Mouse (Mus musculus): ENCODE results near the gene Xrcc5. TPM values are rescaled to one million over a fixed set of nuclear protein-coding genes. Genes with fewer than 3 reads are reported as not detected.

The Xrcc5 gene
- total and polyA plus RNA-seq, 3 experiments: 32.7 to 47.2 TPM; not detected in 1

GRCm38 (mm10) chr1:72439146-72439545, 131.9 kb downstream of the Xrcc5 start:
- H3K36me3 ChIP-seq (ENCODE audit: control insufficient read depth in 1 of 2, insufficient read depth in 2 of 2, low read length in 2 of 2): no peaks in the 10 kb centered on the region
- no peaks in the 10 kb centered on the region for H3K4me1 ChIP-seq (ENCODE audit: control insufficient read depth in 1 of 2, insufficient read depth in 2 of 2, low read length in 2 of 2)
- H3K9me3 ChIP-seq (replicated peaks; ENCODE audit: insufficient read depth, low read length): no peaks in the 10 kb centered on the region
- no peak for DNase-seq (ENCODE audit: low read depth, low spot score)
- no peak overlapping the region for H3K4me3 ChIP-seq (ENCODE audit: control insufficient read depth in 1 of 2, insufficient read depth in 1 of 2, low read depth in 2 of 2, low read length in 2 of 2)
- no peak overlapping the region for H3K9ac ChIP-seq (ENCODE audit: control insufficient read depth, low read depth, low read length, poor library complexity, severe bottlenecking)
- H3K27me3 ChIP-seq (ENCODE audit: control insufficient read depth in 1 of 2, insufficient read depth in 2 of 2, low read length in 2 of 2): no peaks in the 10 kb centered on the region
- H3K27ac ChIP-seq (ENCODE audit: control insufficient read depth, low read depth, low read length): no peak overlapping the region
- no peak for TF ChIP-seq KAT2A (conservative IDR thresholded peaks at IDR 0.05; ENCODE audit: low read depth, low read length)
- no peak for TF ChIP-seq ETS1 (IDR thresholded peaks at IDR 0.05; ENCODE audit: low read depth, low read length)
- TF ChIP-seq TBP (IDR thresholded peaks at IDR 0.05; ENCODE audit: low read depth, low read length): no peak
- TF ChIP-seq POLR2AphosphoS5 (IDR thresholded peaks at IDR 0.05; ENCODE audit: borderline replicate concordance, low read depth, low read length): no peak
- TF ChIP-seq POLR2A (IDR thresholded peaks at IDR 0.05; ENCODE audit: control insufficient read depth in 1 of 2, insufficient read depth in 1 of 2, low read depth in 1 of 2, low read length in 2 of 2, poor library complexity in 1 of 2): no peak
- no peak for TF ChIP-seq MAZ (IDR thresholded peaks at IDR 0.05; ENCODE audit: low read depth, low read length)
- no peak for TF ChIP-seq RCOR1 (IDR thresholded peaks at IDR 0.05; ENCODE audit: low read depth, low read length)
- TF ChIP-seq TCF12 (IDR thresholded peaks at IDR 0.05; ENCODE audit: low read depth, low read length): no peak
- no peak for TF ChIP-seq SMC3 (IDR thresholded peaks at IDR 0.05; ENCODE audit: low read depth, low read length)
- no peak for TF ChIP-seq JUND (IDR thresholded peaks at IDR 0.05; ENCODE audit: low read depth, low read length)
- no peak for TF ChIP-seq ZNF384 (IDR thresholded peaks at IDR 0.05; ENCODE audit: low read depth, low read length)
- TF ChIP-seq TAL1 (IDR thresholded peaks at IDR 0.05; ENCODE audit: low read length): no peak
- TF ChIP-seq USF2 (IDR thresholded peaks at IDR 0.05; ENCODE audit: borderline replicate concordance in 1 of 2, insufficient read depth in 1 of 2, low read depth in 1 of 2, low read length in 2 of 2): no peak
- no peak for TF ChIP-seq HCFC1 (IDR thresholded peaks at IDR 0.05; ENCODE audit: low read depth, low read length)
- no peak for TF ChIP-seq NRF1 (IDR thresholded peaks at IDR 0.05; ENCODE audit: insufficient read depth, low read depth, low read length, poor library complexity, severe bottlenecking)
- no peak for TF ChIP-seq MYB (IDR thresholded peaks at IDR 0.05; ENCODE audit: low read depth, low read length)
- TF ChIP-seq USF1 (IDR thresholded peaks at IDR 0.05; ENCODE audit: low read depth, low read length): no peak
- no peak for TF ChIP-seq ZC3H11A (IDR thresholded peaks at IDR 0.05; ENCODE audit: low read depth, low read length)
- no peaks in the 10 kb centered on the region for H3K79me2 ChIP-seq (ENCODE audit: control insufficient read depth, insufficient read depth, low read length, poor library complexity)

- Histone ChIP-seq H3K4me3 (ENCODE audit: control insufficient read depth in 1 of 2, insufficient read depth in 1 of 2, low read depth in 2 of 2, low read length in 2 of 2) (no peak overlapping the region), H3K9ac (ENCODE audit: control insufficient read depth, low read depth, low read length, poor library complexity, severe bottlenecking) (no peak overlapping the region), H3K79me2 (ENCODE audit: control insufficient read depth, insufficient read depth, low read length, poor library complexity) (no peaks in the 10 kb centered on the region), H3K9me3 (replicated peaks; ENCODE audit: insufficient read depth, low read length) (no peaks in the 10 kb centered on the region), H3K4me1 (ENCODE audit: control insufficient read depth in 1 of 2, insufficient read depth in 2 of 2, low read length in 2 of 2) (no peaks in the 10 kb centered on the region), H3K36me3 (ENCODE audit: control insufficient read depth in 1 of 2, insufficient read depth in 2 of 2, low read length in 2 of 2) (no peaks in the 10 kb centered on the region), H3K27me3 (ENCODE audit: control insufficient read depth in 1 of 2, insufficient read depth in 2 of 2, low read length in 2 of 2) (no peaks in the 10 kb centered on the region), H3K27ac (ENCODE audit: control insufficient read depth, low read depth, low read length) (no peak overlapping the region)
- no peak for DNase-seq (ENCODE audit: low read depth, low spot score)
- TF ChIP-seq POLR2AphosphoS2 (IDR thresholded peaks at IDR 0.05; ENCODE audit: low read length) (no peak), RCOR1 (IDR thresholded peaks at IDR 0.05; ENCODE audit: low read depth, low read length) (no peak), POLR2A (IDR thresholded peaks at IDR 0.05; ENCODE audit: control insufficient read depth in 1 of 2, insufficient read depth in 1 of 2, low read depth in 1 of 2, low read length in 2 of 2, poor library complexity in 1 of 2) (no peak), TCF12 (IDR thresholded peaks at IDR 0.05; ENCODE audit: low read depth, low read length) (no peak), GABPA (IDR thresholded peaks at IDR 0.05; ENCODE audit: low read depth, low read length) (no peak), NELFE (IDR thresholded peaks at IDR 0.05; ENCODE audit: low read depth, low read length) (no peak), MAFK (IDR thresholded peaks at IDR 0.05; ENCODE audit: borderline replicate concordance, low read depth, low read length) (no peak), SMC3 (IDR thresholded peaks at IDR 0.05; ENCODE audit: low read depth, low read length) (no peak), GATA1 (IDR thresholded peaks at IDR 0.05; ENCODE audit: low read depth, low read length) (no peak), CTCF (IDR thresholded peaks at IDR 0.05 in 2 of 3, conservative IDR thresholded peaks at IDR 0.05 in 1 of 3; ENCODE audit: control insufficient read depth in 1 of 3, insufficient read depth in 1 of 3, low read depth in 2 of 3, low read length in 3 of 3, poor library complexity in 1 of 3, severe bottlenecking in 1 of 3) (no peak), TBP (IDR thresholded peaks at IDR 0.05; ENCODE audit: low read depth, low read length) (no peak), USF1 (IDR thresholded peaks at IDR 0.05; ENCODE audit: low read depth, low read length) (no peak), MYC (IDR thresholded peaks at IDR 0.05; ENCODE audit: low read depth, low read length) (no peak), TAL1 (IDR thresholded peaks at IDR 0.05; ENCODE audit: low read length) (no peak), NRF1 (IDR thresholded peaks at IDR 0.05; ENCODE audit: insufficient read depth, low read depth, low read length, poor library complexity, severe bottlenecking) (no peak), MYB (IDR thresholded peaks at IDR 0.05; ENCODE audit: low read depth, low read length) (no peak)
These were observed 135.5 kb downstream of the Xrcc5 start for GRCm38 (mm10) chr1:72442747-72443146.

Measured in MEL (cell line).